ENCODE assay signal across 20 mouse cellular contexts in the genomic region with DNA sequence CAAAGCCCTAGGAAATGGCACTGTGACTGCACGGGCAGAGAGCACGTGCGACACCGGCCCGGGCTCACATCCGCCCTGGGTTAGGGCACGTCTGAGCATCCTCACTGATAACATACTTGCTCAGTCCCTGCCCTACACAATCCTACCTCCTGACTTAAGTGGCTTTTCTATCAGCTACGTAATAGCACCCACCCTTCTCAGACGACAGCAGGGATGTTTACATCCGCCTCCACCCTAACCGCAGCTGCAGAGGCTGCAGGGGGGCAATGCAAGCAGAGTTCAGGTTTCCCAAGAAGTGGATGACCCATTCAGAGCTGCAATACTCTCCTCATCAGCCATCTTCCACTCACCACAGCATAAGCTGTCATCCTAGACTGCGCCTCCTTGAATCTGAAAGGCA. TPM values are rescaled to one million over a fixed set of nuclear protein-coding genes. Genes with fewer than 3 reads are reported as not detected.
DNase-seq lines count a peak whose midpoint lies in the region; ATAC-seq and TF ChIP-seq lines count a peak whose summit lies in the region.
"Had no signal": no experiment of that assay in that cellular context is flagged by ENCODE, and none has a peak within 500 bp of the region (broad histone marks: within the 10 kb centered on the region; RNA-seq: fewer than 3 reads in every experiment).

No protein-coding gene starts in this region.

- no peak for TF ChIP-seq CTCF in thymus, adult 2 months (IDR thresholded peaks at IDR 0.05; ENCODE audit: borderline replicate concordance, control insufficient read depth, extremely low read depth, insufficient read depth, low read length, poor library complexity)

- no peak overlapping the region for H3K4me3 ChIP-seq in thymus, adult 2 months (ENCODE audit: control insufficient read depth, insufficient read depth, low read length)
- no peak overlapping the region for H3K4me3 ChIP-seq in stomach, embryonic 16.5 days (replicated peaks; ENCODE audit: low read length)
- no peak overlapping the region for H3K4me3 ChIP-seq in midbrain, embryonic 15.5 days
- H3K4me3 ChIP-seq: forebrain, embryonic 15.5 days; heart, embryonic 12.5 days; hindbrain, embryonic 13.5 days had no signal

- WGBS in thymus, adult 2 months, result 89% methylated on average over 12 of the region's 12 CpGs
- 61% methylated on average over 12 of the region's 12 CpGs for WGBS in stomach, embryonic 16.5 days
- WGBS in midbrain, embryonic 15.5 days, result 81% methylated on average over 12 of the region's 12 CpGs

- no peak for TF ChIP-seq POLR2A in thymus, adult 2 months (IDR thresholded peaks at IDR 0.05; ENCODE audit: control insufficient read depth, extremely low read depth, insufficient read depth, low read length, poor library complexity)

- DNase-seq in thymus, adult 2 months, result no peak
- DNase-seq in thymus, adult 18-20 months, result no peak
- DNase-seq in T-cell, adult 2 months (ENCODE audit: low spot score), result peak; percentile 44
- DNase-seq in cerebellum, postnatal 25 days, result no peak
- DNase-seq in lung, adult 18-20 months, result no peak
- DNase-seq: adrenal gland, postnatal 25 days; cerebellum, adult 8-10 months; gastrocnemius, postnatal 10 days; kidney, adult 2 months; kidney, postnatal 10 days; left cerebral cortex, postnatal 4 days; right cerebral cortex, postnatal 14 days; spleen, adult 18-20 months had no signal

- peak; percentile 44; the same call in 1 of the 2 replicates for ATAC-seq in stomach, embryonic 16.5 days (ENCODE audit: insufficient read depth, low FRiP score)
- no peak for ATAC-seq in midbrain, embryonic 15.5 days (replicated peaks)
- ATAC-seq: forebrain, embryonic 15.5 days; lung, postnatal 0 days had no signal

- no peaks in the 10 kb centered on the region for H3K27me3 ChIP-seq in thymus, adult 2 months (ENCODE audit: control insufficient read depth, insufficient read depth, low read length)
- no peaks in the 10 kb centered on the region for H3K27me3 ChIP-seq in stomach, embryonic 16.5 days (ENCODE audit: control insufficient read depth, insufficient read depth, low read length)
- H3K27me3 ChIP-seq in midbrain, embryonic 15.5 days (replicated peaks), result no peaks in the 10 kb centered on the region
- H3K27me3 ChIP-seq: forebrain, embryonic 15.5 days; hindbrain, embryonic 13.5 days had no signal

- no peaks in the 10 kb centered on the region for H3K9me3 ChIP-seq in stomach, embryonic 16.5 days (replicated peaks; ENCODE audit: control insufficient read depth, low read length)
- no peaks in the 10 kb centered on the region for H3K9me3 ChIP-seq in midbrain, embryonic 15.5 days
- H3K9me3 ChIP-seq: forebrain, embryonic 15.5 days; heart, embryonic 12.5 days; hindbrain, embryonic 13.5 days had no signal

- peak overlapping the region; percentile 52 for H3K27ac ChIP-seq in thymus, adult 2 months (ENCODE audit: control insufficient read depth, insufficient read depth, low read length)
- no peak overlapping the region for H3K27ac ChIP-seq in stomach, embryonic 16.5 days (ENCODE audit: low read length)
- no peak overlapping the region for H3K27ac ChIP-seq in midbrain, embryonic 15.5 days
- H3K27ac ChIP-seq: forebrain, embryonic 15.5 days; hindbrain, embryonic 13.5 days had no signal

- H3K4me2 ChIP-seq in stomach, embryonic 16.5 days (ENCODE audit: low read depth, low read length), result no peak overlapping the region
- H3K4me2 ChIP-seq in midbrain, embryonic 15.5 days, result no peak overlapping the region
- H3K4me2 ChIP-seq: forebrain, embryonic 15.5 days; heart, embryonic 12.5 days; hindbrain, embryonic 13.5 days; midbrain, embryonic 11.5 days had no signal

- 0 out of 2 replicates have a peak overlapping the region, but pooled peaks have one; percentile 22 for H3K9ac ChIP-seq in stomach, embryonic 16.5 days (ENCODE audit: low read length)
- H3K9ac ChIP-seq in midbrain, embryonic 15.5 days, result no peak overlapping the region
- H3K9ac ChIP-seq: forebrain, embryonic 15.5 days; heart, embryonic 12.5 days had no signal

- no peaks in the 10 kb centered on the region for H3K36me3 ChIP-seq in thymus, adult 2 months (ENCODE audit: control insufficient read depth, insufficient read depth, low read length)
- no peaks in the 10 kb centered on the region for H3K36me3 ChIP-seq in stomach, embryonic 16.5 days (ENCODE audit: control insufficient read depth, insufficient read depth, low read length)
- H3K36me3 ChIP-seq in midbrain, embryonic 15.5 days (replicated peaks), result no peaks in the 10 kb centered on the region
- H3K36me3 ChIP-seq: forebrain, embryonic 15.5 days; heart, embryonic 12.5 days; hindbrain, embryonic 13.5 days had no signal

- H3K4me1 ChIP-seq in thymus, adult 2 months (replicated peaks; ENCODE audit: control insufficient read depth, insufficient read depth, low read length), result peaks cover 46% of the 10 kb centered on the region
- H3K4me1 ChIP-seq in stomach, embryonic 16.5 days (ENCODE audit: control insufficient read depth, insufficient read depth, low read length), result no peaks in the 10 kb centered on the region
- no peaks in the 10 kb centered on the region for H3K4me1 ChIP-seq in midbrain, embryonic 15.5 days
- H3K4me1 ChIP-seq: forebrain, embryonic 15.5 days; heart, embryonic 12.5 days; hindbrain, embryonic 13.5 days had no signal

RNA-seq across cellular contexts. Expression of gene Wdr27, which starts 35.8 kb away (rescaled TPM):
- polyA plus RNA-seq in thymus, adult 2 months (2012; rRNA removed), result 3.1 and 5.1 TPM in 2 replicates
- 6.2 and 6.3 TPM in 2 replicates for polyA plus RNA-seq in stomach, embryonic 16.5 days (2015; fragmentation: Nextera tagmentation; extraction: Ambion mirVana)
- 8.2 and 9.0 TPM in 2 replicates for polyA plus RNA-seq in midbrain, embryonic 15.5 days (2015; fragmentation: Nextera tagmentation; extraction: Ambion mirVana)

RNA-seq across cellular contexts. Expression of gene 1600012H06Rik, which starts 35.8 kb away (rescaled TPM):
- polyA plus RNA-seq in thymus, adult 2 months (2012; rRNA removed), result 20.6 and 25.8 TPM in 2 replicates
- 41.8 and 48.2 TPM in 2 replicates for polyA plus RNA-seq in stomach, embryonic 16.5 days (2015; fragmentation: Nextera tagmentation; extraction: Ambion mirVana)
- polyA plus RNA-seq in midbrain, embryonic 15.5 days (2015; fragmentation: Nextera tagmentation; extraction: Ambion mirVana), result 21.1 and 21.9 TPM in 2 replicates

RNA-seq across cellular contexts. Expression of gene Phf10, which starts 53.9 kb away (rescaled TPM):
- polyA plus RNA-seq in thymus, adult 2 months (2012; rRNA removed), result 27.5 and 35.3 TPM in 2 replicates
- 32.9 and 34.4 TPM in 2 replicates for polyA plus RNA-seq in stomach, embryonic 16.5 days (2015; fragmentation: Nextera tagmentation; extraction: Ambion mirVana)
- 15.9 and 16.0 TPM in 2 replicates for polyA plus RNA-seq in midbrain, embryonic 15.5 days (2015; fragmentation: Nextera tagmentation; extraction: Ambion mirVana)
